Mouse (Mus musculus): ENCODE data around the gene Miga1. TPM values are rescaled to one million over a fixed set of nuclear protein-coding genes. Genes with fewer than 3 reads are reported as not detected.
"Not testable (repeated sequence)": the region's sequence is repeated elsewhere in the genome, so short reads cannot be mapped to it uniquely, and the experiment has no call there.

The Miga1 gene
- polyA plus RNA-seq, 1 experiment: 15.5 TPM

DNA sequence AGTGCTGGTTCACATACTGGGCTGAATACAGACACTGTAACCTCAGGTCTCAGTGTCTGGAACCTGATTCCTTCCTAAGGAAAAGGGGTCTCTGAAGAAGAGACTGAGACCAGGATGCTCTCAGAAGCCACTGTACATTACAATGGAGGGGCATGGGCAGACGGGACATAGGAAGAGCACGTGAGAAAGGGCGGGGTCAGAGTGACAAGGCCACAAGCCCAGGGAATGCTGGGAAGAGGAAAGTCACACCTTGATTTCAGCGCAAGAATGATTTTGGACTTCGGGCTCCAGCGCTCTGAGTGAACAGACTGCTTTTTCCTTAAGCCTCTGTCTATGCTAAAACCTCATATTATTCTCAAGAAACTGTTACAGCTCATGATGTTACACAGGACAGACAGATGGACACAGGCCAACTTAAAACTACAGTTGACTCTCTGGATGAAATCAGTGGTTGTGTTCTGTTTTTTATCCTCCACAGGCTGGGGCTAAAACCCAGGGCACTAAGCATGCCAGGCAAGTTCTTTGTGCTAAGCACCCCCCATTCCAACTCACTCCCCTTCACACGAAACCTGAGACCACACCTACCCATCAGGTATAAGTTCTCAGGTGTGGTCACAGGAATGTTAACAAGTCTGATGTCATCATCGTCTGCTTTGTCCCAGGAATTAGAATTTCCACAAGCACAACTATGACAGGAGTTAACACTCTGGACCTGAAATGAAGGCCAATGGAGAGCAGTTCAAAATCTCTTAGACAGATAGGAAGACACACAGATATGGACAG, 18.3 kb downstream of the Miga1 start:
- no peak for DNase-seq (ENCODE audit: low read depth)

DNA sequence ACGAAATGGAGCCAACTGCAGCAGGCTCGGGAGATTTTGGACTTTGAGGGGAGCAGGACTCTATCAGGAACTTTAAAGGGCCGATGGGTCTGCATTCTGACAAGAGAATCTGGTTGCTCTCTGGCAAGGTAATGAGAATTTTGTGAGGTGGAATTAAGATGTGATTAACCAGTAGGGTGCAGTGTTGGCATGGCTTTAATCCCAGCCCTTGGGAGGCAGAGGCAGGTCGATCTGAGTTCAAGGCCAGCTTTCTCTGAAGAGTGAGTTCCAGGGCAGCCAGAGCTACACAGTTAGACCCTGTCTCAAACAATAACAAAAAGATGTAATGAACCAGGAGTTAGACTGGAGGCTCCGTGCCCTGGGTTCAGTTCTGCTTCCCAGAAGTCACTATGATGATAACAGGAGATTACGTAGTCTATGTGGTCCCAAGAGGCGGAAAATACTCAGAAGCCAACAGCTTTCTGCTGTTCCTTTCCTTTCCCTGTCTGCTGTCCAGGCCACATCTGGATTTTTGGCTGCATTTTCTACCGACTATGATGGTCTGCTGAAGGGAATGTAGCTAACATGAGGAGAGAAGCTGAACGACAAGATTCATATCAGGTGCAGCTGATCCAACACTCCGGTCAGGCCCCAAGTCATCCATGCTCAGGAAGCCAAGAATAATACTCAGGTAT, 19.1 kb downstream of the Miga1 start:
- DNase-seq (ENCODE audit: low read depth): no peak

DNA sequence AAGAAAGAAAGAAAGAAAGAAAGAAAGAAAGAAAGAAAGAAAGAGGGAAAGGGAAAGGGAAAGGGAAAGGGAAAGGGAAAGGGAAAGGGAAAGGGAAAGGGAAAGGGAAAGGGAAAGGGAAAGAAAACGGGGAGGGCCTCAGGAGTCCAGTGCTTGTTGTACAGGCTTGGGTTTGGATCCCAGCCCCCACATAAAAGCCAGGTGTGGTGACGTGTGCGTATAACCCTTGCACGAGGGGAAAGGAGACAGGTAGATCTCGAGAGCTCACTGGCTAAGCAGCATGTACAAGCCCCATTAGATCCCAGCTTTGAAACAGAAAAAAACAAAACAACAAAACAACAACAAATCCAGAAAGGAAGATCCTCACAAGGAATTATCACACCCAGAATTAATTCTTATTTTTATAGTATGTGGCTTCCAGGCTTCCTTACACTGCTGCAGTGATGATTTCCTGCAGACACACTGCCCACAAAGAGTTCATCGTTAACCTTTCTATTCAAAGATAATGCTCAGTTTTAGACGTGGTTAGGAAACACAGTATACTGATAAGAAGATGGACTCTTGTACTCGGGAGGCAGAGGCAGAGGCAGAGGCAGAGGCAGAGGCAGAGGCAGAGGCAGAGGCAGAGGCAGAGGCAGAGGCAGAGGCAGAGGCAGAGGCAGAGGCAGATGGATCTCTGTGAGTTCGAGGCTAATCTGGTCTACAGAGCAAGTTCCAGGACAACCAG, 23.6 kb downstream of the Miga1 start:
- not testable (repeated sequence) for DNase-seq (ENCODE audit: low read depth)

DNA sequence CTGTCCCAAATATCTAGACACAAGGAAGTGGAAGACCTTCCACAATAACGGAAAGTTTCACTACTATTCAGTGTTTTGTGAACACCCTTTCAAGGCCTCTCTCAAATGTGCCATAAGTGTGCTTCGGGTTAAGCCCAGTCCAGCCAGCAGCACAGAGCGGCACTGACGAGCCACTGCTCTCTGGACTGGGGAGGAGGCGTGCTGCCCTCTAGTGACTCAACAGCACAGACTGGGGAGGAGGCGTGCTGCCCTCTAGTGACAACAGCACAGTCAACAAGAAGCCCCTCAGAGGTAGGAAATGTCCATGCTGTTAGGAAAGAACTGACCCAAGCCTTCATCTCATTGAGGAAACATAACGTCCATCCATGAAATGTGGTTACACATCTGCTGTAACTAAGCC, 24.6 kb downstream of the Miga1 start:
- no peak for DNase-seq (ENCODE audit: low read depth)

DNA sequence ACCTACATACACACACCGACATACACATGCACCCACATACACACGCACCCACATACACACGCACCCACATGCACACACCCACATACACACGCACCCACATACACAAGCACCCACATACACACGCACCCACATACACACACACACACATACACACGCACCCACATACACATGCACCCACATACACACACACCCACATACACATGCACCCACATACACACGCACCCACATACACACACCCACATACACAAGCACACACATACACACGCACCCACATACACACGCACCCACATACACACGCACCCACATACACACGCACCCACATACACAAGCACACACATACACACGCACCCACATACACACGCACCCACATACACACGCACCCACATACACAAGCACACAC, 25.5 kb downstream of the Miga1 start:
- not testable (repeated sequence) for DNase-seq (ENCODE audit: low read depth)

DNA sequence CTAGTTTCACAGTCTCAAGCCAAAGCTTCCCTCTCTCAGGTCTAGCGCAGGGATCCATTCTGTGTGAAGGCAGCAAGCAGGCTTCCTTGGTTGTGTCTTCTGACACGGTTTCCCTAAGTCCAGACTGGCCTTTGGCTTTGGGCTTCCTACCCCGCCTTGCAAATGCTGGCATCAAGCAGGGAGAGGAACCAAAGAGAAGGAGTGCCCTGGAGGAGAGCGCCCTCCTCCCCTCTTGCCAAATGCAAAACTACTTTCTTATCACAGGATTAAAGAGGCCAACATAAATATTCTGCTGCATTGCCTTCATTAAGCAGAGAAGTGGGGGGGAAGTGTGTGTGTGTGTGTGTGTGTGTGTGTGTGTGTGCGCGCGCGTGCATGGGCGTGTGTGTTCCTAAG, 31.0 kb downstream of the Miga1 start:
- no peak for DNase-seq (ENCODE audit: low read depth)

DNA sequence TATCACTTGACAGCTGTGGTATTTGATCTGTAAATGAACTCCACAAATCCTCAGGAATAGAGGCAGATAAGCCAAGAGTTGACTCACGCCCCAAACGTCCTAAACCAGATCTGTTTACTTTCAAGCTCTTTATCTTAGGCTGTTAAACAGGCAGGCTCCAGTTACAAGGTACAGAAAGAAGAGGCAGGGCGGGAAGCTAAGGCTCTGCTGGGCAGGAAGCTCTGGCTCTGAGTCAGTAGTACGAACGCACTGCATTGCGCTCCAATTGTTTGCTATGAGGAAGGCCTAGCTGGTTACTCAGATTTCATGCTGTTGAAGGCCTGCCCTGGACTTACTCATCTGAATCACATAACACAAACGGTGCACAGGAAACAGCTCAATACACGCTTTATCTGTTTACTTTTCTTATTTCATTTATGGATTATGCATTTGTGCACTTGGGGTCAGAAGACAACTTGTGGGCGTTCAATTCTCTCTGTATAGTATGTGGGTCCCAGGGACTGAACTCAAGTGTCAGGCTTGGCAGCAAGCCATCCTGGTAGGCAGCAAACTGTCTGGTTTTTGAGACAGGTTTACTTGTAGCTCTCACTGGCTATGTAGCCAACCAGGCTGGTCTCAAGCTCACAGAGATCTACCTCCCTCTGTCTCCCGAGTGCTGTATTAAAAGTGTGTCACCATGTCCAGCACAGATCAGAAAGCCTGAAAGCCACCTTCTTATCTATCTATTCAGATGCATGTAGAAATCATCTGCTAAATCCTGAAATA, 31.5 kb downstream of the Miga1 start:
- no peak for DNase-seq (ENCODE audit: low read depth)

DNA sequence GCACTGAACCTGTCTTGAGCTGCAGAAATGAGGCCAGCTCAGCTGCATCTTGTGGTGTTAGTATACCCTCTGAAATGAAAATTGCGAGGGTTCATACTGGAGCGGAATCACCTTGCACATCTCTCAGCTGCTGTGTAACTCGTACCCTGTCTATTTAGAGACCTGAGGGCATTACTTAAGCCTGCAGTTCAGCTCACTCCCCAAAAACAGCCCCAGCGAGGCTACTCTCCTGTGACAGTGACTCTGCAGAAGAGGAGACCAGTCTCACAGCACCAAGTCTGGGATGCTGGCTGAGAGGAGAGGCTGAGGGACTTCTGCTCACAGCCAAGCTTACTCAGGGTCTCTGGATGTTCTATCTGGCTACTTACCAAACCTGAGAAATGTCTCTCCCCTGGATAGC, 34.2 kb downstream of the Miga1 start:
- no peak for DNase-seq (ENCODE audit: low read depth)

DNA sequence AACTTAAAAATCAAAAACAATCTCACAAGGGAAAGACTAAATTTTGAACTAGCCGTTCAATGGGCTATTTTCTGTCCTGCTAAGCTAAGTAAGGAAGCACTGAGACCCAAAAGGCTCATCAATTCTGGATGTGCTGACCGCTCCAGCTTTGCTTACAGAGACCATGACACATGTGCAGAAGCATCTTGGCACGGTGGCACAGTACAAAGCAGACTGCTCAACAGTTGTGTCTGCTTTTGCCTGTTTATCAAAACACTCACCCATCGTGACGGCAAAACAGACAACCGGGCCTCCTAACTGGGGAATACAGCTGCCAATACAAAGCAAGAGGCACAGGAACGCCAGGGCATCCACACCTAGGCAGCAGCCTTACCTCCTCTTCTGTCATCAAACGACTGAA, 35.1 kb downstream of the Miga1 start:
- DNase-seq (ENCODE audit: low read depth): no peak

DNA sequence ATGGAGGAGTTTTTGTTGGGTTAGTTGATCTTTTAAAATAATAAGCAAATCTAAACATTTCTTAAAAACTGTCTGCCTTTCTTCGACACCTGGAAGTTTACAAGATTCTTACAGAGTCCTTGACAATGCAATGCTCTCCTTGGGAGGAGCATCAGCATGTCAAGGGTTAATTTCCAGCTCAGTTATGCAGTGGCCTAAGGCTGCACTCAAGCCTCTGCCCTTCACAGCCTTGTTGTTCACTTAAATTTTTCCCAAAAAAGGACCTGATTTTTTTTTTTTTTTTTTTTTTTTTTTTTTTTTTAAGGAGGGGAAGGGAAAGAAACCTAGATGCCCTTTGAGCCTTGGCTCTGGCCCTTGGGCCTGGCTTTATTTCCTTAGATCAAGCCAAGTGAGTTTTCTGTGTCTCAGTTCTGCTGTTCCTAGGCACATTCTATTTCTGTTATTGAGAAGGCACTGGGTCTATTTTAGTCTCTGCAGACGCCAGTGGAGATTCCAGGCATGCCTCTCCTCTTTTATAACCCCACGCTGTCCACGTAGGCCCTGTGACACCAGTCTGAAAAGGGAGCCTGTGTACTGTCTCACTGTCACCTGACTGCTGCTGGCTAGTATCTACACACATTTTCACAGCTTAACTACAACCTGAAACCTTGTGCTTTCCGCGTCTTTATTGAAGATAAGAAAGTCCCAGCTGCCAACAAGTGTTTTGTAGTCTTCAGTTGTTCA, 36.0 kb downstream of the Miga1 start:
- DNase-seq (ENCODE audit: low read depth): no peak

DNA sequence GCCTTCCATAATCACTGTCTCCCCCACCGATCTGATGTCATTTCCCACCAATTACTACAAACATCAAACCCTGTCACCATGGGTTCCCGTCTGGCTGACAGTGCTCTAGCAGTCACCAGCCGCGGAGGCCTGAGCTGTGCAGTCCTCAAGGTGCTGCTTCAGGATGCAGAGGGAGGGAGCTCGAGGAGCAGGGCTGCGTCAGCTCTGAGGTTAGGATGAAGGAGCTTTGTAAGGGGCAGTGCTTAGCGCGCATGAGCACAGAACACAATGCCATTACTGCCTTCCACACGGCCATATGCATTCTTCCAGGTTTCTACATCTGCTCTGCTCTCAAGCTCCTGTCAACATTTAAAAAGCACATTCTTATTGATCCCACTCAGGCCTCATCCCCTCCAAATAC, 37.2 kb downstream of the Miga1 start:
- no peak for DNase-seq (ENCODE audit: low read depth)

DNA sequence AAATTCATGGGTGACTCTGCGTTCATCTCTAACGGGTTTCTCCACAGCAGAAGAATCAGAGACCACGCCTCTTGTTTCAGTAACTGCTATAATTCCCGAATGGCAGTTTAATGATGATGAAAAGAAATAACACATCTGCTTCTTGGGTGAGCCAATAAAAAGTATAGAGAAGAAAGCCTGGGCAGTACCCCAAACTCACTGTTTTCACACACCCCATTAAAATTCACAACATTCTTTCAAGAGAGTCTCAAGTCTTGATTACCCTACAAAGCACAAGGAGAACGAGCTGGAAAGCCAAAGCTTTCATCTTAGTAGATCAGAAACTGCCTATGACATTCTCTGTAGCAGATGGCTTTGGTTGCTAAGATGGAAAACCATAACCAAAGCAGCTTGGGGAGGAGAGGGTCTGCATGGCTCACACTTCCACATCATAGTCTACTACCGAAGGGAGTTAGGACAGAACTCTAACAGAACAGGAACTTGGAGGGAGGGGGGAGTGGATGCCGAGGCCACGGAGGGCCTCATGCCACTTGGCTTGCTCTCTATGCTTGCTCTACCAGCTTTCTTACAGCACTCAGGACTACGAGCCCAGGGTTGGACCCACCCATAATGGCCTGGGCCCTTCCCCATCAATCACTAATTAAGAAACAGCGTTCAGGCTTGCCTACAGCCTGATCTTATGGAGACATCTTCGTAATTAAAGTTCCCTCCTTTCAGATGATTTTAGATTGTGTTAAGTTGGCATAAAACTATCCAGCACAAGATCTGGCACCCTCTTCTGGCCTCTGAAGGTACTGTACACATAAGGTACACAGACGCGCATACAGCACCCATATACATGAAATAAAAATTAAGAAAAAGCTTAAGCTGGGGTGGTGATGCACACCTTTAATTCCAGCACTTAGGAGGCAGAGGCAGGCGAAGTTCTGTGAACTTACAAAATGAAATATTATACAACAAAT, 39.5 kb downstream of the Miga1 start:
- DNase-seq (ENCODE audit: low read depth): no peak

DNA sequence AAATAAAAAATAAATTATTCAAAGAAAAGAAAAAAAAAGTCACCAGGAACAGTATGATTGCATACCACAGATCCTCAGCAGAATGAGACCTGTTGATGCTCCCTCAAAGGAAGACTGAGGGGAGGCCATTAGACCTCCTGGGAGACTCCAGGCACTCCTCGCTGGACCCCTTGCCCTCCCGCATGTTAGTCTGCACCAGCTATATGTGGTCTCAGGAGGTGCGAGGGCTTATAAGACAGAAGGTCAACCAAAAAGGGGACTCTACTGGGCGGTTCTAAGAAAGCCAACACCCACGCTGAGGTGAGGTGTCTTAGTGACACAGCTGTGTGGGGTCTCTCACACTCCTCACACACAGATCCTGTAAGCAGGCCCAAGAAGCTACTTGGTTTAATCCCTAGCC, 44.3 kb downstream of the Miga1 start:
- DNase-seq (ENCODE audit: low read depth): no peak

DNA sequence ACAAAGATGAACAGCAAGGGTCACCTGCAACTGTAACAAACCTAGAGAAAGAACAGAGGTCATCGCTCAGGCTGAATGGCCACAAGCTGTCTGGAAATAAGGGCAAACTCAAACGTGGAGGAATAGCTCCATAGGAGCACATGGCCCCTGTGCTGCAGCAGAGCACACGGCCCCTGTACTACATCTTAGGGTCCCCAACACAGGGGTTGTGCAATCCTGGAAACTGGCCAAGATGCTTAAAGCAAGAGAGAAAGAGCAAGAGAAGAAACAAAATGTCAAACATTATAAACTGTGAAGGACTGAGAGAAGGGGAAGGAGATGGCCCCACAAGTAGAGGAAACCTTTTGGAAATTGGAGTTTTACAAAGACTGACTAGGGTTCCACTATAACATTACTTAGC, 45.8 kb downstream of the Miga1 start:
- DNase-seq (ENCODE audit: low read depth): no peak

DNA sequence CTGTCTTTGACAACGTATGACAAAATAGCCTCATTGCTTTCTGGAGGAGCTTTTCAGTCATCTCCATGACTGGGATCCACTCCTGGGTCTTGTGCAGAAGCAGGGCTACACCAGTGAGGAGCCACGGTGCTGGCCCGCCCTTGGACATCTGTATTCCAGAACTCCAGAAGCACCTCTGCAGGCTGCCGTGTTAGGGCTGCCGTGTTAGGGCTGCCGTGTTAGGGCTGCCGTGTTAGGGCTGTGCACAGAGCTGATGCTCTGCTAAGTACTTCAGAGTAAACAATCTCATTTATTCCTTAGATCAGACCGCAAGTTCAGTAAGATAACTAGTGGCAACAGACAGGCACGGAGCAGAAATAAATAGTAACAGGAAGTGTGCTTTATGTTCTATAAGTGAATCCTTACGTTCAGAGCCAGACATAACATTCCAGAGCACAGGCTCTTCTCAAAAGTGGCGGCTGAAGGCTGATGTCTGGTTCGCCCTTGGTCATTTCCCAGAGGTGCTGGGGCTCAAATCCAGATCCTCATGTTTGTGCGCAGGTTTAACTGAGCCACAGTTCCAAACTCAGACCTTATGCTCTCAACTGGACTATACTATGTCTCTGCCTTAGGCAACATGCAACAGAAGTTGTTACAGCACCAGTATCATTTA, 46.6 kb downstream of the Miga1 start:
- no peak for DNase-seq (ENCODE audit: low read depth)

DNA sequence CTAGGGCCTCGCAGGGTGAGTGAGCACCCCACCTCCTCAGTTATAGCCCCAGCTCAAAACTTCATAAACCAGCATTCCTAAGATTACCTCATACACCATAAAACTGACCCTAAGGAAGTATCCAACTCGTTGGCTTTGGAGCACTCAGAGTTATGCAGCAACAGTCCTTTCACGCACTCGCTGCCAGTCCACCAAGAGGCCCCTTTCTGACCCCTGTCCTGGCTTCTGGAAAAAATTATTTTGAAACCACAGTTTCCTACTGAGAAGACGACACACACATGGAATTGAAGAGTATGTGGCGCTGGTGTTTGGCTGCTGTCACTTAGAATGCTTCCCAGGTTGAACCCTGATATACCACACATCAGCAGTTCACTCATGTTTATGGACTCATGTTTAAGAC, 48.3 kb downstream of the Miga1 start:
- no peak for DNase-seq (ENCODE audit: low read depth)

DNA sequence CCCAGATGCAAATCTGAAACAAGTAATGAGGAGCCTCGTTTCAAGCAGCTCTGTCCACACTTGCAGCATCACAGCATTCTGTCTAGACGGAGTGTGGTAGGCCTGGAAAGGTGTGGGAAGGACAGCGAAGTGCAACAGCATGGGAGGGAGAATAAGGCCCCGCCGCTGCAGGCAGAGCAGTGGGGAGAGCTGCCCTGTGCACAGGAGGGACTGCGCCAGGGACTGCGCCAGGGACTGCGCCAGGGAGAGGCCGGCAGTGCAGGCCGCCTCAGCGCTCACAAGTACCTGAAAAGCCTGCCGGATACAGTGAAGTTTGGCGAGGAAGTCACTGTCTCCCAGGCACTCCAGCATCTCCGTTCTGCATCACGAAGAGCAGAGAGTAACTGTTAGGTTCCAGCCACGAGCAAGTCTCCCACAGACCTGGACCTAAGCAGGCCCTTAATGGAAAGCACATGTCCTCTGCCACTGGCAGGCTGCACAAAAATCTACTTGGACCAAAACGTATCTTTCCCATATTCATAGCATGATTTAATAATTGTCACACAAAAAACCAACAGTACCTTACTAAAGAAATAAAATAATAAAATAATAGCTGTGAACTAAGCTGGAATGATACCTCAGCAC, 49.9 kb downstream of the Miga1 start:
- no peak for DNase-seq (ENCODE audit: low read depth)

DNA sequence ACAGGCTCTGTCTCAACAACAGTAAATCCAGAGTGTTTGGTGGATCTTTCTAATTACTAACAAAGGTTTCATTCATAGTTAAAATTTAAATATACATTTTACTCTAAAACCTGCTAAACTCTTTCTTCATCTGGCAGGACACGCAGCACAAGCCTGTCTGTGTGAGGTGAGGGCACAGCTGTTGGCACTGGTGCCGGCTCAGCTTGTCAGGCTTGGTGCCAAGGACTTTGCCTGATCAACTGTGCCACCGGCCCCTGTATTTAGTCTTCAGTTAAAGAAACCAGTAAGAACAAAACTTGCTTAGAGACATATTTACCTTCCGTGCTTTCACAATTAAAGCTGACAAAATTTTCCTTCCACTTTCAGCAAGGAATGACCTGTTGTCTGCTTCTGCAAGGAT, 51.5 kb downstream of the Miga1 start:
- DNase-seq (ENCODE audit: low read depth): no peak

DNA sequence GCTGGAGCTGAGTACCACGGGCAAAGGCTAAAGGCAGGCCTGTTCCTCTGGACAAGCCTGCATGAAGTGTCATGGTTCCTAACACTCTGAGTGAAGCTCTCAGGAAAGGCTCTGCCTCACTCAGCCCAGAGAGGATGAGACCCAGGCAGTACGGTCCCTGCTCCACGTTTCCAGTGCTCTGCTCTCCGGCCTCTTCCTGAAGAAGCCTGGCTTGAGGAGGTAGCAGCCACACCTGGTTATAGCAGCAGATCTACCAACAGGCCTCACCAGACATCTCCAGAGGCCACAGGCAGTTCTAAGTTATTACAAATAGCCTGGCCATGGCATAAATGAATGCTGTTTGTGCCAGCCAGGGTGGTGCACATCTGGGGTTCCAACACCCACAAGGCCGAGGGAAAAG, 51.9 kb downstream of the Miga1 start:
- DNase-seq (ENCODE audit: low read depth): no peak

Measured in gonadal fat pad, adult 2 months (tissue).